Mouse (Mus musculus) stomach, embryonic 14.5 days (tissue): ENCODE results near the gene 2210407C18Rik. TPM values are rescaled to one million over a fixed set of nuclear protein-coding genes. Genes with fewer than 3 reads are reported as not detected.

Experiments
- ATAC-seq: fragments of 200-750 bp; cut with Nextera tagmentation; 2 replicates; pipeline ENCODE4 v1.8.0; 2017; ENCODE audit warnings: low read depth, moderate TSS enrichment; ENCODE audit not compliant: insufficient number of reproducible peaks, insufficient read depth, low FRiP score
- H3K27ac ChIP-seq: fragments of 300-500 bp; sonication (generic); 2 replicates; pipeline ENCODE4 v1.5.1; 2014; ENCODE audit warnings: mild to moderate bottlenecking, low read length, moderate library complexity, mixed read lengths
- H3K27me3 ChIP-seq: fragments of 300-500 bp; sonication (generic); 2 replicates; pipeline ENCODE4 v1.6.1; 2014; ENCODE audit warnings: low read length, control low read depth, mixed read lengths; ENCODE audit not compliant: control insufficient read depth, insufficient read depth
- H3K36me3 ChIP-seq: fragments of 300-500 bp; sonication (generic); 2 replicates; pipeline ENCODE4 v1.6.1; 2014; ENCODE audit warnings: mild to moderate bottlenecking, control low read depth, low read length, moderate library complexity, mixed read lengths; ENCODE audit not compliant: control insufficient read depth, insufficient read depth
- H3K4me1 ChIP-seq: fragments of 300-500 bp; sonication (generic); 2 replicates; pipeline ENCODE4 v1.6.1; 2014; ENCODE audit warnings: low read length, control low read depth, mixed read lengths; ENCODE audit not compliant: control insufficient read depth, insufficient read depth
- H3K4me2 ChIP-seq: fragments of 300-500 bp; sonication (generic); replicated peaks from 2 replicates; pipeline ENCODE4 v1.6.1; 2014; ENCODE audit warnings: low read depth, low read length, control low read depth
- H3K4me3 ChIP-seq: fragments of 300-500 bp; sonication (generic); 2 replicates; pipeline ENCODE4 v1.5.1; 2014; ENCODE audit warnings: low read depth, low read length, control low read depth
- H3K9ac ChIP-seq: fragments of 300-500 bp; sonication (generic); replicated peaks from 2 replicates; pipeline ENCODE4 v1.6.1; 2014; ENCODE audit warnings: low read depth, mild to moderate bottlenecking, control low read depth, low read length, moderate library complexity, mixed read lengths
- H3K9me3 ChIP-seq: fragments of 300-500 bp; sonication (generic); 2 replicates; pipeline ENCODE4 v1.6.1; 2016; ENCODE audit warnings: low read depth, low read length, control low read depth; ENCODE audit not compliant: control insufficient read depth
- WGBS: fragments of 180-500 bp; shearing (Covaris S2); extraction: QIAGEN DNeasy Blood & Tissue Kit; methylation state at CpG from one replicate; pipeline ENCODE4 v1.1.7; 2014; 5-methylcytosine and 5-hydroxymethylcytosine counted together
- polyA plus RNA-seq: library from polyadenylated mRNA; unstranded; fragments of >200 nt; fragmentation: Nextera tagmentation; extraction: Ambion mirVana; gene quantifications from 2 replicates; pipeline ENCODE4 v1.2.1, GENCODE M21; 2014

2210407C18Rik gene
- polyA plus RNA-seq, 1 experiment from 2014 or later: 0.58 TPM

- WGBS: 28% methylated on average over 4 of the region's 4 CpGs
- Histone ChIP-seq H3K36me3 (no peaks in the 10 kb centered on the region), H3K4me2 (no peak overlapping the region), H3K9ac (no peak overlapping the region), H3K27me3 (no peaks in the 10 kb centered on the region), H3K27ac (no peak overlapping the region), H3K4me1 (peaks cover 4% of the 10 kb centered on the region; the same call in 1 of the 2 replicates), H3K9me3 (no peaks in the 10 kb centered on the region), H3K4me3 (no peak overlapping the region)
- ATAC-seq: no peak
These were observed 20.6 kb upstream of the 2210407C18Rik start for GRCm38 (mm10) chr11:58636376-58636977.

GRCm38 (mm10) chr11:58634878-58635277 lies 19.0 kb upstream of the 2210407C18Rik start:
- Histone ChIP-seq H3K27me3 (no peaks in the 10 kb centered on the region), H3K9me3 (no peaks in the 10 kb centered on the region), H3K9ac (no peak overlapping the region), H3K4me2 (no peak overlapping the region), H3K4me3 (no peak overlapping the region), H3K27ac (no peak overlapping the region), H3K36me3 (no peaks in the 10 kb centered on the region), H3K4me1 (no peaks in the 10 kb centered on the region)
- 0 out of 2 replicates have a peak, but pooled peaks have one; percentile 33 for ATAC-seq
- 52% methylated on average over 4 of the region's 4 CpGs for WGBS

GRCm38 (mm10) chr11:58630401-58630800 lies 14.5 kb upstream of the 2210407C18Rik start, which contains the start of gene Olfr323:
Gene Olfr323, minus strand, starts transcription at chr11:58630501.
- H3K36me3 ChIP-seq: no peaks in the 10 kb centered on the region
- 63% methylated on average over 5 of the region's 5 CpGs for WGBS
- no peak within 1 kb of the TSS for H3K9ac ChIP-seq
- no peaks in the 10 kb centered on the region for H3K27me3 ChIP-seq
- no peak within 1 kb of the TSS for H3K27ac ChIP-seq
- no peak for ATAC-seq
- no peaks in the 10 kb centered on the region for H3K4me1 ChIP-seq
- H3K9me3 ChIP-seq: no peaks in the 10 kb centered on the region
- H3K4me2 ChIP-seq: no peak within 1 kb of the TSS
- no peak within 1 kb of the TSS for H3K4me3 ChIP-seq

- 49% methylated on average over 4 of the region's 4 CpGs for WGBS
- no peaks in the 10 kb centered on the region for H3K27me3 ChIP-seq
- H3K4me2 ChIP-seq: no peak overlapping the region
- H3K4me1 ChIP-seq: no peaks in the 10 kb centered on the region
- no peak overlapping the region for H3K4me3 ChIP-seq
- no peaks in the 10 kb centered on the region for H3K36me3 ChIP-seq
- no peak overlapping the region for H3K27ac ChIP-seq
- ATAC-seq: no peak
- H3K9ac ChIP-seq: no peak overlapping the region
- H3K9me3 ChIP-seq: no peaks in the 10 kb centered on the region
These were observed 10.3 kb upstream of the 2210407C18Rik start for GRCm38 (mm10) chr11:58626146-58626545.

GRCm38 (mm10) chr11:58618793-58619192 lies 2.9 kb upstream of the 2210407C18Rik start:
- Histone ChIP-seq H3K27ac (no peak overlapping the region), H3K4me2 (no peak overlapping the region), H3K4me3 (no peak overlapping the region), H3K9me3 (no peaks in the 10 kb centered on the region), H3K9ac (no peak overlapping the region), H3K36me3 (no peaks in the 10 kb centered on the region), H3K4me1 (no peaks in the 10 kb centered on the region), H3K27me3 (no peaks in the 10 kb centered on the region)
- WGBS: 65% methylated on average over 6 of the region's 6 CpGs
- no peak for ATAC-seq

- Histone ChIP-seq H3K27me3 (no peaks in the 10 kb centered on the region), H3K4me2 (no peak overlapping the region), H3K36me3 (no peaks in the 10 kb centered on the region), H3K9me3 (no peaks in the 10 kb centered on the region), H3K4me3 (no peak overlapping the region), H3K27ac (no peak overlapping the region), H3K4me1 (no peaks in the 10 kb centered on the region), H3K9ac (no peak overlapping the region)
- 44% methylated on average over 3 of the region's 3 CpGs for WGBS
- no peak for ATAC-seq
These were observed 2.5 kb upstream of the 2210407C18Rik start for GRCm38 (mm10) chr11:58618369-58618768.

GRCm38 (mm10) chr11:58614526-58614925 lies 1.3 kb downstream of the 2210407C18Rik start:
- H3K27me3 ChIP-seq: no peaks in the 10 kb centered on the region
- no peak overlapping the region for H3K4me2 ChIP-seq
- H3K9me3 ChIP-seq: no peaks in the 10 kb centered on the region
- H3K9ac ChIP-seq: no peak overlapping the region
- H3K4me1 ChIP-seq: no peaks in the 10 kb centered on the region
- ATAC-seq: no peak
- H3K4me3 ChIP-seq: no peak overlapping the region
- H3K27ac ChIP-seq: no peak overlapping the region
- H3K36me3 ChIP-seq: no peaks in the 10 kb centered on the region

- Histone ChIP-seq H3K9me3 (no peaks in the 10 kb centered on the region), H3K4me2 (no peak overlapping the region), H3K36me3 (no peaks in the 10 kb centered on the region), H3K27me3 (no peaks in the 10 kb centered on the region), H3K4me1 (no peaks in the 10 kb centered on the region), H3K27ac (no peak overlapping the region), H3K9ac (no peak overlapping the region), H3K4me3 (no peak overlapping the region)
- ATAC-seq: no peak
- 76% methylated on average over 3 of the region's 3 CpGs for WGBS
These were observed 2.5 kb downstream of the 2210407C18Rik start for GRCm38 (mm10) chr11:58613359-58613758.

- no peaks in the 10 kb centered on the region for H3K4me1 ChIP-seq
- H3K4me2 ChIP-seq: no peak overlapping the region
- H3K27me3 ChIP-seq: no peaks in the 10 kb centered on the region
- WGBS: 77% methylated on average over 6 of the region's 6 CpGs
- no peaks in the 10 kb centered on the region for H3K36me3 ChIP-seq
- H3K27ac ChIP-seq: no peak overlapping the region
- no peak overlapping the region for H3K9ac ChIP-seq
- no peaks in the 10 kb centered on the region for H3K9me3 ChIP-seq
- H3K4me3 ChIP-seq: no peak overlapping the region
- ATAC-seq: no peak
These were observed 8.8 kb downstream of the 2210407C18Rik start for GRCm38 (mm10) chr11:58607030-58607429.
